Mouse (Mus musculus) MEL (cell line): Measurements from ENCODE around the gene Pias3. TPM values are rescaled to one million over a fixed set of nuclear protein-coding genes. Genes with fewer than 3 reads are reported as not detected.
A peak's percentile ranks its signal among the peaks of the same experiment; 100 is the strongest.

Experiments
- DNase-seq: peaks from one replicate; pipeline ENCODE4 v3.0.0; 2011; ENCODE audit warnings: low read depth, low spot score
- H3K27ac ChIP-seq: 2 replicates; pipeline ENCODE4 v1.5.1; 2012; ENCODE audit warnings: low read depth, mild to moderate bottlenecking, control low read depth, low read length, moderate library complexity; ENCODE audit not compliant: control insufficient read depth
- H3K27me3 ChIP-seq, 2 experiments: fragments of 150-350 bp in 1 of 2; sonication (generic) in 1 of 2; 2 replicates each; pipeline ENCODE4 v1.6.1; 2012; ENCODE audit warnings: low read length in 2 of 2, mild to moderate bottlenecking in 2 of 2, improper control_type of control experiment in 1 of 2, moderate library complexity in 1 of 2; ENCODE audit not compliant: insufficient read depth in 2 of 2, control insufficient read depth in 1 of 2
- H3K36me3 ChIP-seq, 2 experiments: 2 replicates each; pipeline ENCODE4 v1.6.1; 2012 to 2014; ENCODE audit warnings: low read length in 2 of 2, improper control_type of control experiment in 1 of 2, inconsistent platforms in 1 of 2, mild to moderate bottlenecking in 1 of 2; ENCODE audit not compliant: insufficient read depth in 2 of 2, control insufficient read depth in 1 of 2
- H3K4me1 ChIP-seq, 2 experiments: fragments of 150-350 bp in 1 of 2; sonication (generic) in 1 of 2; 2 replicates each; pipeline ENCODE4 v1.6.1; 2012; ENCODE audit warnings: low read length in 2 of 2, improper control_type of control experiment in 1 of 2, mild to moderate bottlenecking in 1 of 2; ENCODE audit not compliant: insufficient read depth in 2 of 2, control insufficient read depth in 1 of 2
- H3K4me3 ChIP-seq, 2 experiments: fragments of 150-350 bp in 1 of 2; sonication (generic) in 1 of 2; 2 replicates each; pipeline ENCODE4 v1.5.1; 2012; ENCODE audit warnings: low read depth in 2 of 2, low read length in 2 of 2, mild to moderate bottlenecking in 2 of 2, moderate library complexity in 2 of 2, control low read depth in 1 of 2, improper control_type of control experiment in 1 of 2; ENCODE audit not compliant: control insufficient read depth in 1 of 2, insufficient read depth in 1 of 2
- H3K79me2 ChIP-seq: 2 replicates; pipeline ENCODE4 v1.6.1; 2012; ENCODE audit warnings: mild to moderate bottlenecking, low read length, moderate library complexity; ENCODE audit not compliant: control insufficient read depth, poor library complexity, insufficient read depth
- H3K9ac ChIP-seq: 2 replicates; pipeline ENCODE4 v1.6.1; 2012; ENCODE audit warnings: low read depth, mild to moderate bottlenecking, control low read depth, low read length, moderate library complexity; ENCODE audit not compliant: control insufficient read depth, poor library complexity, severe bottlenecking
- H3K9me3 ChIP-seq: fragments of 150-350 bp; sonication (generic); replicated peaks from 2 replicates; pipeline ENCODE4 v1.6.1; 2012; ENCODE audit warnings: mild to moderate bottlenecking, low read length, improper control_type of control experiment, moderate library complexity; ENCODE audit not compliant: insufficient read depth
- CHD1 ChIP-seq: IDR thresholded peaks from 2 replicates; pipeline ENCODE4 v1.6.1; 2012; ENCODE audit warnings: low read depth, mild to moderate bottlenecking, inconsistent platforms, low read length, improper control_type of control experiment
- CTCF ChIP-seq, 3 experiments: IDR thresholded peaks in 2 of 3; conservative IDR thresholded peaks in 1 of 3; 2 replicates each; pipeline ENCODE4 v1.5.1; 2011 to 2012; ENCODE audit warnings: low read length in 3 of 3, low read depth in 2 of 3, mild to moderate bottlenecking in 2 of 3, improper control_type of control experiment in 1 of 3, inconsistent platforms in 1 of 3, mixed read lengths in 1 of 3, moderate library complexity in 1 of 3; ENCODE audit not compliant: control insufficient read depth in 1 of 3, insufficient read depth in 1 of 3, poor library complexity in 1 of 3, severe bottlenecking in 1 of 3
- ELF1 ChIP-seq: IDR thresholded peaks from 2 replicates; pipeline ENCODE4 v1.6.1; 2014; ENCODE audit warnings: low read depth, mild to moderate bottlenecking, inconsistent platforms, low read length, improper control_type of control experiment, moderate library complexity
- EP300 ChIP-seq, 2 experiments: IDR thresholded peaks; 2 replicates each; pipeline ENCODE4 v1.6.1; 2011; ENCODE audit warnings: improper control_type of control experiment in 2 of 2, low read length in 2 of 2, low read depth in 1 of 2, mild to moderate bottlenecking in 1 of 2
- JUND ChIP-seq: IDR thresholded peaks from 2 replicates; pipeline ENCODE4 v1.6.1; 2011; ENCODE audit warnings: low read depth, mild to moderate bottlenecking, improper control_type of control experiment, low read length
- KAT2A ChIP-seq: conservative IDR thresholded peaks from 2 replicates; pipeline ENCODE4 v1.6.1; 2012; ENCODE audit warnings: low read depth, low read length, improper control_type of control experiment, inconsistent platforms
- MEF2A ChIP-seq: IDR thresholded peaks from 2 replicates; pipeline ENCODE4 v1.6.1; 2014; ENCODE audit warnings: low read depth, mild to moderate bottlenecking, inconsistent platforms, low read length, improper control_type of control experiment; ENCODE audit not compliant: poor library complexity, insufficient replicate concordance, severe bottlenecking; ENCODE audit errors: extremely low read depth
- MYB ChIP-seq: IDR thresholded peaks from 2 replicates; pipeline ENCODE4 v1.6.1; 2011; ENCODE audit warnings: mild to moderate bottlenecking, low read depth, low read length, improper control_type of control experiment
- MYC ChIP-seq: IDR thresholded peaks from 2 replicates; pipeline ENCODE4 v1.6.1; 2011; ENCODE audit warnings: low read depth, mild to moderate bottlenecking, low read length, improper control_type of control experiment, moderate library complexity
- NELFE ChIP-seq: IDR thresholded peaks from 2 replicates; pipeline ENCODE4 v1.6.1; 2011; ENCODE audit warnings: low read depth, low read length, improper control_type of control experiment
- NRF1 ChIP-seq: IDR thresholded peaks from 2 replicates; pipeline ENCODE4 v1.6.1; 2014; ENCODE audit warnings: low read depth, mild to moderate bottlenecking, inconsistent platforms, low read length, improper control_type of control experiment, moderate library complexity; ENCODE audit not compliant: poor library complexity, insufficient read depth, severe bottlenecking
- POLR2A ChIP-seq, 2 experiments: IDR thresholded peaks; 2 replicates each; pipeline ENCODE4 v1.6.1; 2011 to 2012; ENCODE audit warnings: low read length in 2 of 2, mild to moderate bottlenecking in 2 of 2, control low read depth in 1 of 2, improper control_type of control experiment in 1 of 2, low read depth in 1 of 2, moderate library complexity in 1 of 2; ENCODE audit not compliant: control insufficient read depth in 1 of 2, insufficient read depth in 1 of 2, poor library complexity in 1 of 2
- POLR2AphosphoS5 ChIP-seq: IDR thresholded peaks from 2 replicates; pipeline ENCODE4 v1.6.1; 2012; ENCODE audit warnings: low read depth, borderline replicate concordance, mild to moderate bottlenecking, inconsistent platforms, low read length, moderate library complexity, mixed read lengths
- RAD21 ChIP-seq: IDR thresholded peaks from 2 replicates; pipeline ENCODE4 v1.6.1; 2011; ENCODE audit warnings: mild to moderate bottlenecking, low read depth, low read length, improper control_type of control experiment
- SMC3 ChIP-seq: IDR thresholded peaks from 2 replicates; pipeline ENCODE4 v1.6.1; 2011; ENCODE audit warnings: low read depth, low read length, improper control_type of control experiment
- TAL1 ChIP-seq: IDR thresholded peaks from 2 replicates; pipeline ENCODE4 v1.6.1; 2012; ENCODE audit warnings: mild to moderate bottlenecking, inconsistent platforms, low read length, moderate library complexity, mixed read lengths
- TCF12 ChIP-seq: IDR thresholded peaks from 2 replicates; pipeline ENCODE4 v1.6.1; 2014; ENCODE audit warnings: low read depth, mild to moderate bottlenecking, inconsistent platforms, low read length, improper control_type of control experiment, moderate library complexity
- USF2 ChIP-seq, 2 experiments: IDR thresholded peaks; 2 replicates each; pipeline ENCODE4 v1.6.1; 2011 to 2012; ENCODE audit warnings: improper control_type of control experiment in 2 of 2, low read length in 2 of 2, borderline replicate concordance in 1 of 2, inconsistent platforms in 1 of 2, low read depth in 1 of 2, mild to moderate bottlenecking in 1 of 2; ENCODE audit not compliant: insufficient read depth in 1 of 2
- ZC3H11A ChIP-seq: IDR thresholded peaks from 2 replicates; pipeline ENCODE4 v1.6.1; 2012; ENCODE audit warnings: low read depth, mild to moderate bottlenecking, inconsistent platforms, low read length, improper control_type of control experiment
- ZKSCAN1 ChIP-seq: IDR thresholded peaks from 2 replicates; pipeline ENCODE4 v1.6.1; 2012; ENCODE audit warnings: low read depth, mild to moderate bottlenecking, inconsistent platforms, low read length, improper control_type of control experiment, moderate library complexity
- ZNF384 ChIP-seq: IDR thresholded peaks from 2 replicates; pipeline ENCODE4 v1.6.1; 2012; ENCODE audit warnings: low read depth, mild to moderate bottlenecking, inconsistent platforms, low read length, improper control_type of control experiment
- polyA plus RNA-seq, 2 experiments: library from polyadenylated mRNA; stranded (reverse) in 1 of 2; unstranded in 1 of 2; fragments of >175 nt in 1 of 2; fragments of >200 nt in 1 of 2; gene quantifications; 2 replicates each; pipeline versions ENCODE4 v1.2.1 to v1.2.4; 2012; ENCODE audit warnings: low replicate concordance in 2 of 2, low read depth in 1 of 2; ENCODE audit not compliant: insufficient read length in 2 of 2, insufficient read depth in 1 of 2, missing spikeins in 1 of 2
- total RNA-seq: library from RNA; depleted of rRNA; stranded (reverse); fragments of 300-350 nt; gene quantifications from 2 replicates; pipeline ENCODE4 v1.2.3, GENCODE M21; 2012

Gene Pias3
- total and polyA plus RNA-seq, 3 experiments, result 5.9 to 26.8 TPM; not detected in 1

- H3K27ac ChIP-seq, result no peak overlapping the region
- H3K4me3 ChIP-seq, result no peak overlapping the region
- H3K9me3 ChIP-seq, result no peaks in the 10 kb centered on the region
- peaks cover 3 to 6% of the 10 kb centered on the region in 2 experiments; a peak in 3 of 4 replicates for H3K4me1 ChIP-seq
- no peak overlapping the region for H3K9ac ChIP-seq
- TF ChIP-seq RAD21 (no peak), ELF1 (no peak), TCF12 (no peak), JUND (no peak), CHD1 (no peak), MYB (no peak), ZNF384 (no peak), EP300 (IDR thresholded peaks at IDR 0.05; ENCODE audit: low read depth in 1 of 2, low read length in 2 of 2) (no peak), POLR2AphosphoS5 (no peak), KAT2A (no peak), NRF1 (no peak), USF2 (IDR thresholded peaks at IDR 0.05; ENCODE audit: borderline replicate concordance in 1 of 2, insufficient read depth in 1 of 2, low read depth in 1 of 2, low read length in 2 of 2) (no peak), NELFE (no peak), TAL1 (no peak), POLR2A (IDR thresholded peaks at IDR 0.05; ENCODE audit: control insufficient read depth in 1 of 2, insufficient read depth in 1 of 2, low read depth in 1 of 2, low read length in 2 of 2, poor library complexity in 1 of 2) (no peak), ZC3H11A (no peak), MYC (no peak), MEF2A (no peak), ZKSCAN1 (no peak)
- H3K79me2 ChIP-seq, result peaks cover 3% of the 10 kb centered on the region; the same call in 1 of the 2 replicates
- no peaks in the 10 kb centered on the region for H3K27me3 ChIP-seq
- peaks cover 0 to 3% of the 10 kb centered on the region in 2 experiments; a peak in 2 of 4 replicates for H3K36me3 ChIP-seq
- no peak for DNase-seq
Observed at GRCm38 (mm10) chr3:96701003-96701402, 4.8 kb downstream of the Pias3 start.

GRCm38 (mm10) chr3:96704778-96705177, 8.6 kb downstream of the Pias3 start:
- peaks cover 0 to 3% of the 10 kb centered on the region in 2 experiments; a peak in 1 of 4 replicates for H3K36me3 ChIP-seq
- H3K27me3 ChIP-seq, result no peaks in the 10 kb centered on the region

More at GRCm38 (mm10) chr3:96704778-96705177, 8.6 kb downstream of the Pias3 start:
- DNase-seq, result peak; percentile 51
- Histone ChIP-seq H3K9ac (no peak overlapping the region), H3K4me3 (no peak overlapping the region)
- peak; percentile 27 for TF ChIP-seq RAD21
- TF ChIP-seq SMC3, result peak; percentile 59
- TF ChIP-seq CTCF (IDR thresholded peaks at IDR 0.05 in 2 of 3, conservative IDR thresholded peaks at IDR 0.05 in 1 of 3; ENCODE audit: control insufficient read depth in 1 of 3, insufficient read depth in 1 of 3, low read depth in 2 of 3, low read length in 3 of 3, poor library complexity in 1 of 3, severe bottlenecking in 1 of 3), result peak; percentile 77 to 91 (median 87)
- no peak for TF ChIP-seq TCF12
- TF ChIP-seq, all 39 proteins: peak for 3
- Histone ChIP-seq H3K4me1 (peaks cover 0 to 12% of the 10 kb centered on the region in 2 experiments; a peak in 2 of 4 replicates), H3K27ac (no peak overlapping the region), H3K79me2 (no peaks in the 10 kb centered on the region; the same call in 1 of the 2 replicates), H3K9me3 (no peaks in the 10 kb centered on the region)
